Mouse (Mus musculus) right cerebral cortex, adult 2 months (tissue): ENCODE measurements around the gene Vwa3b.
A peak's percentile ranks its signal among the peaks of the same experiment; 100 is the strongest.

Experiments used
- DNase-seq, 2 experiments: peaks; one replicate each; pipeline ENCODE4 v3.0.0; 2021 to 2022; ENCODE audit warnings: low spot score in 2 of 2

The Vwa3b gene

DNA sequence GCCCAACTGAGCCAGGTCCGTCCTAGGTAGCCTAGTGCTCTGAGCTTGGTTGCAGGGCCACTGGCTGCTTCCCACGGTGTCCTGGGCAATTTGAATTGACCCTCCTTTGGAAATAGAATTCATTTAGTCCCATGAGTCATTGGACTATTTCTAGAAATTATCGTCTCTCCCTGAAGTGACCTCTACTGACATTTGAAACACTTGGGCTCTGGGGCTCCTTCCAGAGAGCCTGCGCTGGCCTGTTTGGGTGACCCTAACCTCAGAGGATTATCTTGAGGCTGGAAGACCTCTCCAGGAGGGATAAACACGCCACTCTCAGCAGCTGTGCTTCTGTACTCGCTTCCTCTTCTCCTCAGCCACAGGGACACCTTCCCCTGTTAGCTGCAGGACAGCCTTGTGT, 204.0 kb downstream of the Vwa3b start:
- DNase-seq = no peak

DNA sequence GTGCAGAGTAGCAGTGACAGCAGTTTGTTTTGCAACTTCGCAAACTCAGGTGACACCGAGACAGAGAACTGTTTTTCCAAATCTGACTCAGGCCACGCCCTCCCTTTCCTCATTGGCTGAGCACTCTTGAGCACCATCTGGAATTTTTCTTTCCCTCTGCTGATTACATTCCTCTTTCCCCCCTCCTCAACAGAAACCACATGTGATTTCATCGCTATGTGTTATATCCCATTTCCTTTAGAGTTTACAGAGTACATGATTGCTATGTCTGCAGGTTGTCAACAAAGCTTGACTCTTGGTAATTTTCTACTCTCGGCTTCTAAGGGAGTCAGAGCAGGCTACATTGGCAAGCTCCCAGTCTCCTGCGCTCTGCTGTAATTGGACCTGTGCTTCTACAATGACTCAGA, 204.9 kb downstream of the Vwa3b start:
- peak; percentile 28 to 29 for DNase-seq
